Mouse (Mus musculus) CH12.LX (cell line): ENCODE data around the gene Cacul1. TPM values are rescaled to one million over a fixed set of nuclear protein-coding genes. Genes with fewer than 3 reads are reported as not detected.

ENCODE experiments used
- DNase-seq: peaks from one replicate; pipeline ENCODE4 v3.0.0-alpha.2; 2013; ENCODE audit errors: extremely low read depth
- H3K27ac ChIP-seq: 2 replicates; pipeline ENCODE4 v1.5.1; 2012; ENCODE audit warnings: low read depth, mild to moderate bottlenecking, control low read depth, moderate library complexity; ENCODE audit not compliant: insufficient read depth
- H3K27me3 ChIP-seq: replicated peaks from 2 replicates; pipeline ENCODE3; 2012; ENCODE audit warnings: inconsistent platforms
- H3K36me3 ChIP-seq, 2 experiments: replicated peaks in 1 of 2; 2 replicates each; pipeline versions ENCODE3 to v1.6.1; 2012; ENCODE audit warnings: inconsistent platforms in 1 of 2, low read length in 1 of 2, mild to moderate bottlenecking in 1 of 2, mixed read lengths in 1 of 2, moderate library complexity in 1 of 2; ENCODE audit not compliant: control insufficient read depth in 1 of 2, insufficient read depth in 1 of 2
- H3K4me1 ChIP-seq, 2 experiments: 2 replicates each; pipeline ENCODE4 v1.6.1; 2012; ENCODE audit warnings: inconsistent platforms in 1 of 2, moderate library complexity in 1 of 2; ENCODE audit not compliant: insufficient read depth in 2 of 2, control insufficient read depth in 1 of 2
- H3K4me2 ChIP-seq: 2 replicates; pipeline ENCODE4 v1.6.1; 2012; ENCODE audit warnings: low read depth, mild to moderate bottlenecking, control low read depth; ENCODE audit not compliant: poor library complexity, insufficient read depth, severe bottlenecking
- H3K4me3 ChIP-seq, 3 experiments: fragments of 150-350 bp in 1 of 3; sonication (generic) in 1 of 3; replicated peaks in 1 of 3; 2 replicates each; pipeline versions ENCODE3 to v1.5.1; 2011 to 2012; ENCODE audit warnings: low read depth in 2 of 3, low read length in 2 of 3, mild to moderate bottlenecking in 2 of 3, moderate library complexity in 2 of 3, control low read depth in 1 of 3, improper control_type of control experiment in 1 of 3, inconsistent platforms in 1 of 3, mixed read lengths in 1 of 3; ENCODE audit not compliant: poor library complexity in 1 of 3
- H3K79me2 ChIP-seq: replicated peaks from 2 replicates; pipeline ENCODE4 v1.6.1; 2012; ENCODE audit warnings: mild to moderate bottlenecking, moderate library complexity; ENCODE audit not compliant: control insufficient read depth, poor library complexity, insufficient read depth, severe bottlenecking; ENCODE audit errors: extremely low read depth
- H3K9ac ChIP-seq: 2 replicates; pipeline ENCODE4 v1.6.1; 2012; ENCODE audit warnings: low read depth, mild to moderate bottlenecking, control low read depth, moderate library complexity; ENCODE audit not compliant: insufficient read depth
- H3K9me3 ChIP-seq: replicated peaks from 2 replicates; pipeline ENCODE3; 2012; ENCODE audit warnings: low read length, inconsistent platforms, mixed read lengths
- BHLHE40 ChIP-seq: IDR thresholded peaks from 2 replicates; pipeline ENCODE4 v1.6.1; 2011; ENCODE audit warnings: mild to moderate bottlenecking, low read depth, low read length, improper control_type of control experiment
- CHD2 ChIP-seq: IDR thresholded peaks from 2 replicates; pipeline ENCODE4 v1.6.1; 2011; ENCODE audit warnings: low read length, improper control_type of control experiment
- CTCF ChIP-seq, 2 experiments: IDR thresholded peaks in 1 of 2; conservative IDR thresholded peaks in 1 of 2; 2 replicates each; pipeline ENCODE4 v1.5.1; 2011 to 2012; ENCODE audit warnings: low read depth in 2 of 2, low read length in 2 of 2, improper control_type of control experiment in 1 of 2, inconsistent platforms in 1 of 2, mild to moderate bottlenecking in 1 of 2, moderate library complexity in 1 of 2
- E2F4 ChIP-seq: IDR thresholded peaks from 2 replicates; pipeline ENCODE4 v1.6.1; 2011; ENCODE audit warnings: low read depth, low read length, improper control_type of control experiment; ENCODE audit not compliant: insufficient replicate concordance
- ELF1 ChIP-seq: IDR thresholded peaks from 2 replicates; pipeline ENCODE4 v1.6.1; 2014; ENCODE audit warnings: low read depth, mild to moderate bottlenecking, inconsistent platforms, low read length, improper control_type of control experiment
- ETS1 ChIP-seq: conservative IDR thresholded peaks from 2 replicates; pipeline ENCODE4 v1.6.1; 2012; ENCODE audit warnings: low read depth, mild to moderate bottlenecking, inconsistent platforms, low read length, improper control_type of control experiment, moderate library complexity
- GABPA ChIP-seq: IDR thresholded peaks from 2 replicates; pipeline ENCODE4 v1.6.1; 2012; ENCODE audit warnings: low read depth, low read length, improper control_type of control experiment, inconsistent platforms; ENCODE audit not compliant: insufficient replicate concordance
- HCFC1 ChIP-seq: IDR thresholded peaks from 2 replicates; pipeline ENCODE4 v1.6.1; 2012; ENCODE audit warnings: low read depth, mild to moderate bottlenecking, inconsistent platforms, low read length, improper control_type of control experiment
- IRF4 ChIP-seq: IDR thresholded peaks from 2 replicates; pipeline ENCODE4 v1.6.1; 2014; ENCODE audit warnings: low read depth, mild to moderate bottlenecking, inconsistent platforms, low read length, improper control_type of control experiment
- KAT2A ChIP-seq: IDR thresholded peaks from 2 replicates; pipeline ENCODE4 v1.6.1; 2012; ENCODE audit warnings: low read length, improper control_type of control experiment, inconsistent platforms; ENCODE audit not compliant: insufficient replicate concordance
- MAFK ChIP-seq: IDR thresholded peaks from 2 replicates; pipeline ENCODE4 v1.6.1; 2011; ENCODE audit warnings: low read length, improper control_type of control experiment; ENCODE audit not compliant: insufficient replicate concordance
- MEF2A ChIP-seq: IDR thresholded peaks from 2 replicates; pipeline ENCODE4 v1.6.1; 2014; ENCODE audit warnings: low read depth, mild to moderate bottlenecking, inconsistent platforms, low read length, improper control_type of control experiment, borderline replicate concordance
- MXI1 ChIP-seq: IDR thresholded peaks from 2 replicates; pipeline ENCODE4 v1.6.1; 2011; ENCODE audit warnings: mild to moderate bottlenecking, low read depth, low read length, improper control_type of control experiment
- NELFE ChIP-seq: IDR thresholded peaks from 2 replicates; pipeline ENCODE4 v1.6.1; 2011; ENCODE audit warnings: low read depth, low read length, improper control_type of control experiment
- NRF1 ChIP-seq: IDR thresholded peaks from 2 replicates; pipeline ENCODE4 v1.6.1; 2014; ENCODE audit warnings: low read depth, mild to moderate bottlenecking, inconsistent platforms, low read length, improper control_type of control experiment, moderate library complexity
- POLR2A ChIP-seq: IDR thresholded peaks from 2 replicates; pipeline ENCODE4 v1.6.1; 2011; ENCODE audit warnings: low read depth, mild to moderate bottlenecking, improper control_type of control experiment, low read length
- RCOR1 ChIP-seq: conservative IDR thresholded peaks from 2 replicates; pipeline ENCODE4 v1.6.1; 2012; ENCODE audit warnings: low read depth, mild to moderate bottlenecking, inconsistent platforms, low read length, improper control_type of control experiment
- TBP ChIP-seq: conservative IDR thresholded peaks from 2 replicates; pipeline ENCODE4 v1.6.1; 2011; ENCODE audit warnings: low read depth, low read length, improper control_type of control experiment
- UBTF ChIP-seq: IDR thresholded peaks from 2 replicates; pipeline ENCODE4 v1.6.1; 2012; ENCODE audit warnings: low read depth, mild to moderate bottlenecking, inconsistent platforms, low read length, improper control_type of control experiment, moderate library complexity
- USF2 ChIP-seq: conservative IDR thresholded peaks from 2 replicates; pipeline ENCODE4 v1.6.1; 2011; ENCODE audit warnings: low read depth, low read length, improper control_type of control experiment
- ZC3H11A ChIP-seq: IDR thresholded peaks from 2 replicates; pipeline ENCODE4 v1.6.1; 2012; ENCODE audit warnings: low read depth, mild to moderate bottlenecking, inconsistent platforms, low read length, improper control_type of control experiment
- dilution Hi-C: fragments of 300-500 bp; cut with MboI; formaldehyde crosslinking; loops from 2 replicates; pipeline ENCODE4 v1.14.3; 2020; ENCODE audit warnings: low sequenced_read_pairs; ENCODE audit not compliant: extremely low pct_unique_long_range_greater_than_20kb, extremely low pct_ligation_motif_present
- in situ Hi-C: fragments of 300-500 bp; cut with MboI; formaldehyde crosslinking; loops from 3 replicates; pipeline ENCODE4 v1.14.3; 2019; ENCODE audit warnings: low sequenced_read_pairs, low pct_ligation_motif_present, low pct_unique_long_range_greater_than_20kb, mixed read lengths
- polyA plus RNA-seq: library from polyadenylated mRNA; unstranded; fragments of >175 nt; gene quantifications from 2 replicates; pipeline ENCODE4 v1.2.1, GENCODE M21; 2012; ENCODE audit warnings: low read depth; ENCODE audit not compliant: insufficient read length
- total RNA-seq, 2 experiments: library from RNA; depleted of rRNA; stranded (reverse); fragments of 300-350 nt in 1 of 2; fragments of >200 nt in 1 of 2; gene quantifications; 2 replicates each; pipeline ENCODE4 v1.2.3; 2012 to 2014

The Cacul1 gene
- total and polyA plus RNA-seq, 3 experiments = 17.8 to 45.7 (median 44.6) TPM

- Histone ChIP-seq H3K27ac (no peak overlapping the region), H3K79me2 (no peaks in the 10 kb centered on the region), H3K4me1 (no peaks in the 10 kb centered on the region), H3K4me3 (no peak overlapping the region), H3K36me3 (no peaks in the 10 kb centered on the region), H3K27me3 (no peaks in the 10 kb centered on the region), H3K4me2 (no peak overlapping the region), H3K9me3 (no peaks in the 10 kb centered on the region), H3K9ac (no peak overlapping the region)
- in situ Hi-C loops = no loop called here
- no peak for TF ChIP-seq POLR2A
- TF ChIP-seq CHD2 = no peak
- no peak for TF ChIP-seq USF2
- TF ChIP-seq TBP = no peak
- no peak for TF ChIP-seq MXI1
- TF ChIP-seq E2F4 = no peak
- TF ChIP-seq IRF4 = no peak
- no peak for TF ChIP-seq ZC3H11A
- TF ChIP-seq KAT2A = no peak
- TF ChIP-seq NRF1 = no peak
- TF ChIP-seq RCOR1 = no peak
- no peak for TF ChIP-seq HCFC1
- DNase-seq = no peak
- dilution Hi-C loops = no loop called here
These were observed 91.3 kb downstream of the Cacul1 start for GRCm38 (mm10) chr19:60489566-60489965.

- Histone ChIP-seq H3K79me2 (no peaks in the 10 kb centered on the region), H3K4me1 (no peaks in the 10 kb centered on the region), H3K27me3 (no peaks in the 10 kb centered on the region), H3K4me3 (no peak overlapping the region), H3K27ac (no peak overlapping the region), H3K9me3 (no peaks in the 10 kb centered on the region), H3K4me2 (no peak overlapping the region), H3K36me3 (no peaks in the 10 kb centered on the region), H3K9ac (no peak overlapping the region)
- dilution Hi-C loops (no loop called here), in situ Hi-C loops (no loop called here)
- no peak for DNase-seq
- no peak for TF ChIP-seq ELF1
- TF ChIP-seq NELFE = no peak
- TF ChIP-seq E2F4 = no peak
- TF ChIP-seq GABPA = no peak
- TF ChIP-seq KAT2A = no peak
- no peak for TF ChIP-seq MEF2A
- TF ChIP-seq UBTF = no peak
- TF ChIP-seq ETS1 = no peak
- TF ChIP-seq MAFK = no peak
- no peak for TF ChIP-seq RCOR1
- TF ChIP-seq POLR2A = no peak
- no peak for TF ChIP-seq CHD2
- TF ChIP-seq BHLHE40 = no peak
- TF ChIP-seq CTCF (conservative IDR thresholded peaks at IDR 0.05 in 1 of 2, IDR thresholded peaks at IDR 0.05 in 1 of 2; ENCODE audit: low read depth in 2 of 2, low read length in 2 of 2) = no peak
These were observed 95.6 kb downstream of the Cacul1 start for GRCm38 (mm10) chr19:60485261-60485660.
